Mouse (Mus musculus): ENCODE measurements around the gene Trim43a. TPM values are rescaled to one million over a fixed set of nuclear protein-coding genes. Genes with fewer than 3 reads are reported as not detected.

The Trim43a gene
- not detected for polyA plus RNA-seq (2017; shearing (Covaris generic))

GRCm38 (mm10) chr9:88580591-88580990, at the start of gene Trim43a:
TSS of gene Trim43a (plus strand) at chr9:88580891.

GRCm38 (mm10) chr9:88547851-88548613, 32.7 kb upstream of the Trim43a start, which contains the start of gene Zfp949:
TSS of gene Zfp949 (plus strand) at chr9:88548020.

Other genes with a start within 250 kb of the Trim43a start
- gene Snx14, start 141.9 kb upstream of the Trim43a start, polyA plus RNA-seq (2017; shearing (Covaris generic)) = 33.2 TPM
- gene Gm20537, start 124.3 kb upstream of the Trim43a start, polyA plus RNA-seq (2017; shearing (Covaris generic)) = not detected
- 89.2 TPM for gene Syncrip, start 98.3 kb upstream of the Trim43a start, polyA plus RNA-seq (2017; shearing (Covaris generic))
- 18.8 TPM for gene Zfp949, start 32.9 kb upstream of the Trim43a start, polyA plus RNA-seq (2017; shearing (Covaris generic))
- 80.0 TPM for gene Mthfsl, start 139.4 kb downstream of the Trim43a start, polyA plus RNA-seq (2017; shearing (Covaris generic))
- gene Bcl2a1d, start 151.0 kb downstream of the Trim43a start, polyA plus RNA-seq (2017; shearing (Covaris generic)) = 703 TPM

Data from effector memory CD4-positive, alpha-beta T cell, adult 5 months (primary cell).